Mouse (Mus musculus) bone marrow, adult 2 months (tissue): ENCODE results near the gene Actb.

ENCODE experiments used
- CTCF ChIP-seq: fragments of 200-500 bp; IDR thresholded peaks from 2 replicates; pipeline ENCODE4 v1.5.1; 2011; ENCODE audit warnings: low read length, control low read depth; ENCODE audit not compliant: control insufficient read depth, insufficient read depth
- POLR2A ChIP-seq: fragments of 200-500 bp; IDR thresholded peaks from 2 replicates; pipeline ENCODE4 v1.6.1; 2011; ENCODE audit warnings: low read depth, mild to moderate bottlenecking, control low read depth, low read length, borderline replicate concordance; ENCODE audit not compliant: control insufficient read depth

DNA sequence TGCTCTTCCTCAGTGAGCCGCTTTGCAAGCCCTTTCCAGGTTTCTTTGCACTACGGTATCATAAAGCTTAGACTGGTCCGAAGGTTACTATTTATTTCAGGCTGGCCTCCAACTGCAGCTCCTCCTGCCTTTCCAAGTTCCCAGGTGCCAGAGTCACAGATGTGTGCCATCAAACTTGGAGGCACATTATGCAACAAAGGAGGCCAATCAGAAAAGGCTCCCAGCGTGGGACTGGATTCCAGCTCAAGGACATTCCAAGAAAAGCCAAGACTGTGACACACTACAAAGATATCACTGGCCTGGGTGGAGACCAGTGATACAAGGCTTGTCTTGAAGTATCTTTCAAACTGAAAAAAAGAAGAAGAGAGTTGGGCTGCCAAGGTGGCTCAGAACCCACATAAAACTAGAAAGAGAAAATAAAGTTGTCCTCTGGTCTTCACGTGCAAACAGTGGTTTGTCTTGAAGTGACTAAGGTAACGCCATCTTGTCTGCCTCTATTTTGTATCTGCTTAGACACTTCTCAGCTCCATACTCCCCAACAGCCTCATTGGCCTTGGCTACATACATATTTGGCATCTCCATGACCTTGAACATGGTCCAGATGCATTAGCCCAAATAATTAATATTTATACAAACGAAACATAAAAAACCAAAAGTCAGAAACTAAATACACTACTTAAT, 8.8 kb downstream of the Actb start:
- TF ChIP-seq CTCF (no peak), POLR2A (no peak)
